Mouse (Mus musculus) adrenal gland, postnatal 4 days (tissue): Measurements from ENCODE around the gene Slc5a11. TPM values are rescaled to one million over a fixed set of nuclear protein-coding genes. Genes with fewer than 3 reads are reported as not detected.

Experiments
- DNase-seq, 2 experiments: peaks; one replicate each; pipeline ENCODE4 v3.0.0; 2021 to 2022; ENCODE audit warnings: low spot score in 2 of 2, mixed read lengths in 2 of 2
- total RNA-seq, 2 experiments: library from RNA; stranded (reverse); gene quantifications; 2 replicates each; pipeline ENCODE4 v1.2.3; 2021

Gene Slc5a11
- total RNA-seq, 2 experiments from 2014 or later, result 3.0 TPM; not detected in 1

DNA sequence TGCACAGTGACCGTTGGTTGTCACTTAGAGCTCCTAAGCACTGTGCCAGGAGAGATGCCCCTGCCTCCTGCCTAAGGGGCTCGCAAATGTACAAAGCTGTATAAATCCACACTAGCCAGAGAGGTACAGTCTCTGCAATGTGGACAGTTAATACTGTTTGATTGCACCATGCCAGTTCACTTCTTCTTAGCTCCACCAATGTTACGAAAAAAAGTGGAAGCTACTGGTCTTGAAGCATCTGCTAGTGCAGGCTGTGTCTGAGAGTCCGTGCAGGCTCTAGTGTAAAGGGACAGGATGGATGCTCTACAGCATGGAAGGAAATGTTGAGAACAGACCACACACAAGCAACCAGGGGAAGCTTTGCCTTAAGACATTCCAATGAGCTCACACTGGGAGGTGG, 62.0 kb downstream of the Slc5a11 start:
- DNase-seq, result no peak

GRCm38 (mm10) chr7:123279797-123280196, 65.2 kb downstream of the Slc5a11 start:
- DNase-seq, result no peak

GRCm38 (mm10) chr7:123283826-123284225, 69.2 kb downstream of the Slc5a11 start:
- DNase-seq, result no peak

DNA sequence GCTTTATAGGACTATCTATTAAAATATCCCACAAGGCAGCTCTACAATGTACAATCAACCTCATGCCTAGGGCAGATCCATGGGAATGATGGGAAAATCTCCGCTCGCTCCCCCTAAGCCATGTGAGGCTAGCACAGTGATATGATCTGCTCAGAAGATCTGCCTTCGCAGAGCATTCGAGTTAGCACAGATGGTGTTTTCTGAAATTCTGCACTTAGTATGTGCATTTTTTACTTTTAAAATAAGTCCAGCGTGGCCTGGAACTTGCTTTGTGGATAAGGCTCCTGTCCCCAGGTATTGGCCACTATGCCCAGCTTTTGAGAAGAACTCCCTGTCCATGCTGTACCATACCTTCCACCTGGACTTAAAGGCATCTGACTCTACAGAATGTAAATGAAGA, 71.3 kb downstream of the Slc5a11 start:
- DNase-seq, result no peak

DNA sequence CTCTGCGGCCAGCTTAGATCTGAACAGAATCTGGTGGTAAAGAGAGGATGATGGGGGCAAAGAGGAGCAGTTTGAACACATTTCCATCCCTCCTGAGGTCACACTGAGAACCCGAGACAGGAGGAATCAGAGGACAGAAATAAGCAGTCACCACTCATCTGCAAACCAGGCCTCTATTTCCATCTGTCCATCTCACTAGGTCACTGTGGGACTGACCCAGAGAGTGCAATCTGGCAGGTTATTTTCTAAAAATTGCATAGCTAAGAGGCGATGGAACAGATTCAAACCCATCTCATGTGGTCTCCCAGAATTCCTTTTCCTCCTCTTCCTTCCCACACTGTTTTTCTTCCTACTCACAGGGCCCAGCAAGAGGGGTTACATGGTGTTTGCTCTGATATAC, 73.3 kb downstream of the Slc5a11 start:
- no peak for DNase-seq

- DNase-seq, result no peak
Measured at GRCm38 (mm10) chr7:123289176-123289575, 74.6 kb downstream of the Slc5a11 start.

- no peak for DNase-seq
Measured at GRCm38 (mm10) chr7:123291942-123292341, 77.4 kb downstream of the Slc5a11 start.

GRCm38 (mm10) chr7:123293898-123294297, 79.3 kb downstream of the Slc5a11 start:
- DNase-seq, result no peak

DNA sequence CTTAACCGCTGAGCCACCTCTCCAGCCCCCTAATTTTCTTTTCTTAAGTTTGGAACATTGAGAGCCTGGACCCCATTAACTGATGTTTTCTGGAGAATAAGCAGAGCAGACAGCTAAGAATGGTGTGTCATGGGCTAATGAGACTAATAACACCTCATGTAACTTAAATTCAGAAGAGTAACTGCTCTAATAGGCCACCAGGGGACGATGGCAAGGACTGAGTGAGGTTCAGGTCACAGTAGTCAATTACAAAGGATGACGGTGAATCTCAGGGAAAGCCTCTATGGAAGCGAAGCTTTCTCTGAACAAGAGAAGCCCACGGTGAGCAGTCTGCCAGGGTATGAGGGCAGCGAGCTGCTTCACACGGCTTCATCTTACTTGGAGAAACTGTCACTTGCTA, 80.8 kb downstream of the Slc5a11 start:
- no peak for DNase-seq

DNA sequence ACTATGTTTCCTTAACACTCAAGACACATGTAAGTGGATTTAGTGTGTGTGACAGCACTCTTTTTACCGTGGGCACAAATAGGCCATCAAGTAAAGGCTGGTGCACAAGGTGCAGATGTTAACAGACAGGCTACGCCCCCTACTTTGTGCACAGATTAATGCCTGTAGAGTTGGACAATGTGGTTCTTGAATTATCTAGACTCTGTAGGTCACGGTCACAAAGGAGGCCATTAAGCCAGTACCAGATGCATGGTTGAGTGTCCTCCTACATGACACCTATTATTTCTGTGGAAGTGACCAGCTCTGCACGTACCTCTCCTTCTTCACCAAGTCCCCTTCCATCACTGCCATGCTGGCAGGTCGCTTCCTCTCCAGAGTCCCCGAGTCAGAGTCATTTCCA, 81.5 kb downstream of the Slc5a11 start:
- DNase-seq, result no peak

GRCm38 (mm10) chr7:123298225-123298624, 83.6 kb downstream of the Slc5a11 start:
- no peak for DNase-seq

- no peak for DNase-seq
Measured at GRCm38 (mm10) chr7:123300258-123300657, 85.7 kb downstream of the Slc5a11 start.

GRCm38 (mm10) chr7:123305397-123305796, 90.8 kb downstream of the Slc5a11 start:
- no peak for DNase-seq

- no peak for DNase-seq
Measured at GRCm38 (mm10) chr7:123307236-123307635, 92.7 kb downstream of the Slc5a11 start.

GRCm38 (mm10) chr7:123307887-123308558, 93.4 kb downstream of the Slc5a11 start:
- DNase-seq, result no peak

- no peak for DNase-seq
Measured at GRCm38 (mm10) chr7:123311836-123312235, 97.3 kb downstream of the Slc5a11 start.

DNA sequence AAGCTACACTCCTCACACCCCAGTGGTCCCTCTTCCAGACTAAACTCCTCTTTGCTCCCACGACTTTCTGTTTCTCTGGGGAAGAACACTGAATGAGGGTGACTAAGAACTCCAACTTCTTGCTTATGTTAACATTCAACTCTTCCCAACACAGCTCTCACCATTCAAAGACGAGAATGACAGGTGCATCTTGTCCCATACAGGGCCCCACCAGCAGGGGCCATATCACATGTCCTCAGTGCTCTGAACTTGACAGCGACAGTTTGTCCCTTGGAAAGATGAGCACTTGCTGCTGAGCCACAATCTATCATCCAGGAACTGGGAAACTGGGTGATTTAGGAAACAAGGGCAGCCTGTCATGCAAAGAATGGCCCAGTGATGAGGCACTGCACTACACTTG, 98.2 kb downstream of the Slc5a11 start:
- no peak for DNase-seq

DNA sequence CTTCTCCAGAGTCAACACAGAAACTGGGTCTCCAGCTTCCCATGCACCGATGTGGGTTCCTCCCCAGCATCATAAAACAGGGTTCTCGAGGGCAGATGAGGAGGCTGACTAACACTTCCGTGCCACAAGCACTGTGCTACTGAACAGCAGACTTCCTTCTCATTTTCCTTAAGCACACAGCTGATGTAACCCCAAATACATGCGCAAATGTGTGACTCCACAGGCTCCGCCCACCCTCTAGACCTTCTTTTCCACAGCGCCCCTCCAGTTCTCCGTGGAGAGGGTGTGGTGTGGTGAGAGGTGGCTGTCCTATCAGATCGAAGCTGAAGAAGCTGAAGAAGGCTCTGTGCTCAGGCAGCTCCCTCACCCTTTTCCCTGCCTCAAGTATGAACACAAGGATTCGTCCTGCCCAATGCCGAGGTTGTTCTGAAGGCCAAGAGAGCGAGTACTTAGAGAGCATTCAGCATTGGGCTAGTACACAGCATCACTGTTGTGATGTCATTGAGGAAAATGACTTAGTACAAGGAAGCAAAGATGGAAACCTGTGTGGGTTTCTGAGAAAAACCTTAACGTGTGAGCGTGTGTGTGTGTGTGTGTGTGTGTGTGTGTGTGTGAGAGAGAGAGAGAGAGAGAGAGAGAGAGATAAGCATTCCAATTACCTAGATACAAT, 108.0 kb downstream of the Slc5a11 start:
- no peak for DNase-seq

Other genes starting within 250 kb of the Slc5a11 start
- 10 to 100 TPM; 79.1 to 86.2 TPM for gene Rbbp6, start 249.1 kb upstream of the Slc5a11 start, total RNA-seq
- gene Tnrc6a, start 90.9 kb upstream of the Slc5a11 start, total RNA-seq, result 10 to 100 TPM; 70.3 to 76.4 TPM
- 10 to 100 TPM; 34.0 to 35.7 TPM for gene Lcmt1, start 155.0 kb downstream of the Slc5a11 start, total RNA-seq
- 10 to 100 TPM; 43.5 to 54.8 TPM for gene Arhgap17, start 155.1 kb downstream of the Slc5a11 start, total RNA-seq
- gene Aqp8, start 247.5 kb downstream of the Slc5a11 start, total RNA-seq, result 1 to 10 TPM; 1.1 to 5.4 TPM